Mouse (Mus musculus) cerebellum, adult (tissue): ENCODE results near the gene Tcte3.
"Not testable (repeated sequence)": the region's sequence is repeated elsewhere in the genome, so short reads cannot be mapped to it uniquely, and the experiment has no call there.

ENCODE experiments used
- ATAC-seq: cut with Nextera tagmentation; 2 replicates; pipeline ENCODE4 v1.9.2; 2017; ENCODE audit warnings: mild to moderate bottlenecking, moderate library complexity, mixed read lengths; ENCODE audit not compliant: insufficient number of reproducible peaks, low FRiP score, low TSS enrichment

Tcte3 gene

DNA sequence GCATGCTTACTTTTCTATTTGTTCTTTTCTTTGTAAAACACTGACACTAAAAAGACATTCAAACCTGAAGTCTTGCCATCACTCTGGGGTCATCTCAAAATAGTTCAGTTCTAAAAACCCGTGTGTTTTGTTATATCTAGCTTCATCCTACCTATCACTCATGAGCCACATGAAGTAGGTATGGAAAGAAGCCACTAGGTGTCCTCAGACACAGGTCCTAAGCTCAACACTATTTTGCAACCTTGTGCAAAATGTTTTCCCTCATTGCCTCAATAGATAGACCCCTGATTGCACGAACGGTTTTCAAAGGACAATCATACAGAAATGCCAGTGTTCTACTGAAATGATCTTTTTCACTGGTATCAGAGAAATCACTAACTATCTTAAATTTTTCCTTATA, 833 bp downstream of the Tcte3 start:
- 0 out of 2 replicates have a peak, but pooled peaks have one; percentile 49 for ATAC-seq

DNA sequence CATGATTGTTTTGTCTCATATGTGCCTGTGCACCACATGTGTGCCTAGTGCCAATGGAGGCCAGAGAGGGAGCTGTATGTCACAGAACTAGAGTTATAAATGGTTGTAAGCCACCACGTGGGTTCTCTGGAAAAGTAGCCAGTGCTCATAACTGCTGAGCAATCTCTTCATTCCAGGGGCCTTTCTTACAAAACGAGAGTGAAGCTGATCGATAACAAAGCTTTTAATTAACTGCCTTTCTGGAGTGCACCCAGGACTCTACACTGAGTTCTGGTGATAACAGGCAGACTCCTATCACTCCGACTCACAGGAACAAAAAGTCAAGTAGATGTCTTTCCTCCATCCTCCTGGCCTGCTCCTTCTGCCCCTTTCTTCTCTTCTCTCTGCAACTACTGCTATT, 9.9 kb downstream of the Tcte3 start:
- not testable (repeated sequence) for ATAC-seq

DNA sequence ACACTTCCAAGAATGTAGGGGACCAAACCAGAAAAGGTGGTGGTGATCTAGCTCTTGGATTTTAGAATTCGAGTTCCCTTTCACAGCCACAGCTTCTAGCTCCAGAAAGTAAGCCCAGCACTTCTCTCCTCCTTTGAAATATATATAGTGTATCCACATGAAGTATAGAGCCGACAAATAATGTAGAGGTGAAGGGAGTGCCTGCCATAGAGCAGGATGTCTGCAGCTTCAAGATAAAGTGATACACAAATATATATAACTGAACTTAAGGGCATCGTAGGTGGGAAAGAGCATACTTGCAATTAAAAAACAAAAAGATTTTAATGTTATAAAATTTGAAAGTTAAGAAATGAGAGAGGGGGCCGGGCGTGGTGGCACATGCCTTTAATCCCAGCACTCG, 15.8 kb downstream of the Tcte3 start:
- ATAC-seq, result not testable (repeated sequence)

DNA sequence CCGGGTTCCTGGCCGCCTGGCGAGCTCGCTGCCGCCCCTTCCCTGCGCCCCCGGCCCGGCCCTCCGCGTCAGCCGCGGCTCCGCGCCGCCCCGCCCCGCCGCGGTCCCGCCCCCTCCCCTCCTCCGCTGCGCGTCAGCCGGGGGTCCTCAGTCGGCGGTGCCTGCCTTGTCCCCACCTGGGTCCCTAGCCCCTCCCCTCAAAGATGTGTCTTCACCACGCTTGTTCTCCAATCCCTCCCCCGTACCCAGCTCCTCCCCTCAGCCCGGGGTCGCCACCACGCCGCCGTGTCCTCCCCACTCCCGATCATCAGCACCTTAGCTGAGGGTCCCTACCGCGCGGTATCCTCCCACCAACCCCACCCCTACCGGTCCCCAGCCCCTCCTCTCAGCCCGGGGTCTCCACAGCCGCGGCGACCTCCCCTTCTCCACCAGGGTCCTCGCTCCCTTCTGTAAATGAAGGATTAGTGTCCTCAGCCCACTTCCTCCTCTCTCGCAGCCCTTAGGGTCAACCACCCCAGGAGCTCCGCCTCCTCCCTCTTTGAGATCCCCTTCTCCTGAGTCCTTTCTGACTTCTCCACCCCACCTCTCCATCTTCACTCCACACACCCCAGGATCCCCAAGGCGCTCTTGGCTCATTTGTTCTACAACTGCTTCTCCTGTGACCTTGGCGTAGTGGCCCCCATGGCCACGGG, 16.6 kb downstream of the Tcte3 start:
- ATAC-seq, result peak; percentile 59

DNA sequence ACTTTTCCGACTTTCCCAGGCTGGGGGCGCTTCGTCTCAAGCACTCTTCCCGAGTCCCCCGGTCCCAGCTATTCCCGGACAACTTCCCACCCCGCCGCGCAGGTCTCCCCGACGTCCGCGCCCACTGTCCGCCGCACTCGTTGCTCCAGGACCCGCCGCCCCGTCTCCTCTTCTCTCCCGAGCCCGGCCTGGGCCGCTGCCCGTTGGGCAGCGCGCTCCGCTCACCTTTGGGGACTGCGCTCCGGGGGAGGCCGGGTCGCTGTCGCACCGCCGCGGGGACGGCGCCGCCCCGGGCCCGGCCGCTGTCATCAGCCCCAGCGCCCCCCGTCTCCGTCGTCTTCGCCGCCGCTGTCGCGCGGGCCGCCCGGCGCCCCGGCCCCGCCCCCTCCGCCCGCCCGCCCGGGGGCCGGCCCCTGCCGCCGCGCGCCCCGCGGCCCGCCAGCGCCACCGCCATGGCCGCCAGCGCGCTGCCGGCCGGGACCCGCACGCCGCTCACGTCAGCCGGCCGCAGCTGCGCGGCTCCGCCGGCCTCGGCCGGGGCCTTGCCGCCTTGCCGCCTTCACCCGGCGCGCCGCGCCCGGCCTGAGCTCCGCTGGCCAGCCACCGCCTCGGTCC, 17.3 kb downstream of the Tcte3 start:
- ATAC-seq, result peak; percentile 85

DNA sequence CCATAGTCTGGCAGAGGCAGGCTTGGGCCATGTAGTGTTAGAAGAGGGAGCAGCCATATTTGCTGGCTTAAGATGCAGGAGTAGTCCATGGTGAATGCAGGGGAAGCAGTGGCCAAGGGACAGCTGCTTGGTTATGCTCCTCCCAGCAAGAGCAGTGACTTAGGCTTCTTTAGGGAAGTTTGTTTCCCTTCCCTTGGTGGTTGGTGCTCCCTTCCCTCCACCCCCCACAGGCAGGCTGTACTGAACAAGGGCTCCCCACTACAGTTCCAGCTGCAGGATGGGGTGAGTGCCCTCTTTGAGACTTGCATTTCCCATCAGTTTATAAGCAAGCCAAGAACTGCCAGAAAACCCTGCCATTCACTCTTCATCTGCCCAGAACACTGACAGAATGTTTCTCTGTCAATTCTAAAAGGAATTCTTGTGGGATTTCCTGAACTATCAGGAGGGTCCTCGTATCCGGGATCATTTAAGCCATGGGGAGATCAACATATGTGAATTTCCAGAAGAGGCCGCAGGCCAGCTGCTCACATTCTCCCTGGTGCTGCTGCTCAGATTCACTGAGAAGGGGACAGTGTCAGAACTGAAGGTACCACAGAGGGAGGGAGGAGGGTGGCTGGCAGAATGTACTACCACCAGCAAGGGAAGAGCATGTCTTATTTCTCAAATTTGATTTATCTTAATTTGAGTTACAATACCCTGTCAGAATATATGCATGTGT, 19.6 kb downstream of the Tcte3 start:
- ATAC-seq, result not testable (repeated sequence)

DNA sequence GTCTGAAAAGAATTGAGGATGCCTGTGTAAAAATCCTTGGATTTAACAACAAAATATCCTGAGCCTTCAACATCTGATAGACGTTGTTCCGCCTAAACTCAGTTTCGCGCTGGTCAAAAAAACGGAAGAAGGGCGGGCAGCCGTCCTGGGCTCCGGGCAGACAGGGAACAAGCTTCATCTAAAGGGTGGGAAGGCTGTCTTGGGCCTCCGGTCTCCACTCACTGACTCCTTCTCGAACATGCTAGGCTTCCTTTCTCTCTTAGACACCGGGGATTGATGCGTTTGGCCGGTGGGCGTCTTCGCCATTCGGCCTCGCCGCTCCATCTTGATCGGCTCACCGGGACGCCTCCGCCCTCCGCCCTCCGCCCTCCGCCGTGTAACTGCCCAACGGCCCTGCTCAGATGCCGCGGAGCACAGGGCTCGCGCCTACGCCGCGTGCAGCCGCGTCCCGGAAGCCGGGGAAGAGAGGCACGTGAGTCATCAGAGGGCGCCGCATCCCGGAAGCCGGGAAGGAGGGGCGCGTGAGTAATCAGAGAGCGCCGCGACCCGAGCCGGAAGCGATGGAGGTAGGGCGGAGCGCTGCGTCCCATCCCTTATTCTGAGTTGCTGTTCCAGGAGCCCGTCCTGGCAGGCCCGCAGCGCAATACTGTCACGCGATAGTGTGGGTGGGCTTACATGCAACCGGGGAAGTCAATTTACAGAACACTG, 31.4 kb downstream of the Tcte3 start, which contains the start of gene Gm3435:
Gene Gm3435, plus strand, starts transcription at position 471 of the 708 bp plus-strand sequence.
- ATAC-seq, result peak; percentile 95

DNA sequence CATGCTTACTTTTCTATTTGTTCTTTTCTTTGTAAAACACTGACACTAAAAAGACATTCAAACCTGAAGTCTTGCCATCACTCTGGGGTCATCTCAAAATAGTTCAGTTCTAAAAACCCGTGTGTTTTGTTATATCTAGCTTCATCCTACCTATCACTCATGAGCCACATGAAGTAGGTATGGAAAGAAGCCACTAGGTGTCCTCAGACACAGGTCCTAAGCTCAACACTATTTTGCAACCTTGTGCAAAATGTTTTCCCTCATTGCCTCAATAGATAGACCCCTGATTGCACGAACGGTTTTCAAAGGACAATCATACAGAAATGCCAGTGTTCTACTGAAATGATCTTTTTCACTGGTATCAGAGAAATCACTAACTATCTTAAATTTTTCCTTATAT, 32.2 kb downstream of the Tcte3 start:
- ATAC-seq, result not testable (repeated sequence)

DNA sequence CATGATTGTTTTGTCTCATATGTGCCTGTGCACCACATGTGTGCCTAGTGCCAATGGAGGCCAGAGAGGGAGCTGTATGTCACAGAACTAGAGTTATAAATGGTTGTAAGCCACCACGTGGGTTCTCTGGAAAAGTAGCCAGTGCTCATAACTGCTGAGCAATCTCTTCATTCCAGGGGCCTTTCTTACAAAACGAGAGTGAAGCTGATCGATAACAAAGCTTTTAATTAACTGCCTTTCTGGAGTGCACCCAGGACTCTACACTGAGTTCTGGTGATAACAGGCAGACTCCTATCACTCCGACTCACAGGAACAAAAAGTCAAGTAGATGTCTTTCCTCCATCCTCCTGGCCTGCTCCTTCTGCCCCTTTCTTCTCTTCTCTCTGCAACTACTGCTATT, 41.2 kb downstream of the Tcte3 start:
- ATAC-seq, result not testable (repeated sequence)

DNA sequence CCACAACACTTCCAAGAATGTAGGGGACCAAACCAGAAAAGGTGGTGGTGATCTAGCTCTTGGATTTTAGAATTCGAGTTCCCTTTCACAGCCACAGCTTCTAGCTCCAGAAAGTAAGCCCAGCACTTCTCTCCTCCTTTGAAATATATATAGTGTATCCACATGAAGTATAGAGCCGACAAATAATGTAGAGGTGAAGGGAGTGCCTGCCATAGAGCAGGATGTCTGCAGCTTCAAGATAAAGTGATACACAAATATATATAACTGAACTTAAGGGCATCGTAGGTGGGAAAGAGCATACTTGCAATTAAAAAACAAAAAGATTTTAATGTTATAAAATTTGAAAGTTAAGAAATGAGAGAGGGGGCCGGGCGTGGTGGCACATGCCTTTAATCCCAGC, 47.1 kb downstream of the Tcte3 start:
- not testable (repeated sequence) for ATAC-seq

DNA sequence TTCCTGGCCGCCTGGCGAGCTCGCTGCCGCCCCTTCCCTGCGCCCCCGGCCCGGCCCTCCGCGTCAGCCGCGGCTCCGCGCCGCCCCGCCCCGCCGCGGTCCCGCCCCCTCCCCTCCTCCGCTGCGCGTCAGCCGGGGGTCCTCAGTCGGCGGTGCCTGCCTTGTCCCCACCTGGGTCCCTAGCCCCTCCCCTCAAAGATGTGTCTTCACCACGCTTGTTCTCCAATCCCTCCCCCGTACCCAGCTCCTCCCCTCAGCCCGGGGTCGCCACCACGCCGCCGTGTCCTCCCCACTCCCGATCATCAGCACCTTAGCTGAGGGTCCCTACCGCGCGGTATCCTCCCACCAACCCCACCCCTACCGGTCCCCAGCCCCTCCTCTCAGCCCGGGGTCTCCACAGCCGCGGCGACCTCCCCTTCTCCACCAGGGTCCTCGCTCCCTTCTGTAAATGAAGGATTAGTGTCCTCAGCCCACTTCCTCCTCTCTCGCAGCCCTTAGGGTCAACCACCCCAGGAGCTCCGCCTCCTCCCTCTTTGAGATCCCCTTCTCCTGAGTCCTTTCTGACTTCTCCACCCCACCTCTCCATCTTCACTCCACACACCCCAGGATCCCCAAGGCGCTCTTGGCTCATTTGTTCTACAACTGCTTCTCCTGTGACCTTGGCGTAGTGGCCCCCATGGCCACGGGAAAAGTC, 48.0 kb downstream of the Tcte3 start:
- ATAC-seq, result peak; percentile 38

DNA sequence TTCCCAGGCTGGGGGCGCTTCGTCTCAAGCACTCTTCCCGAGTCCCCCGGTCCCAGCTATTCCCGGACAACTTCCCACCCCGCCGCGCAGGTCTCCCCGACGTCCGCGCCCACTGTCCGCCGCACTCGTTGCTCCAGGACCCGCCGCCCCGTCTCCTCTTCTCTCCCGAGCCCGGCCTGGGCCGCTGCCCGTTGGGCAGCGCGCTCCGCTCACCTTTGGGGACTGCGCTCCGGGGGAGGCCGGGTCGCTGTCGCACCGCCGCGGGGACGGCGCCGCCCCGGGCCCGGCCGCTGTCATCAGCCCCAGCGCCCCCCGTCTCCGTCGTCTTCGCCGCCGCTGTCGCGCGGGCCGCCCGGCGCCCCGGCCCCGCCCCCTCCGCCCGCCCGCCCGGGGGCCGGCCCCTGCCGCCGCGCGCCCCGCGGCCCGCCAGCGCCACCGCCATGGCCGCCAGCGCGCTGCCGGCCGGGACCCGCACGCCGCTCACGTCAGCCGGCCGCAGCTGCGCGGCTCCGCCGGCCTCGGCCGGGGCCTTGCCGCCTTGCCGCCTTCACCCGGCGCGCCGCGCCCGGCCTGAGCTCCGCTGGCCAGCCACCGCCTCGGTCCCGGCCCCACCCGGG, 48.7 kb downstream of the Tcte3 start:
- ATAC-seq, result peak; percentile 81

DNA sequence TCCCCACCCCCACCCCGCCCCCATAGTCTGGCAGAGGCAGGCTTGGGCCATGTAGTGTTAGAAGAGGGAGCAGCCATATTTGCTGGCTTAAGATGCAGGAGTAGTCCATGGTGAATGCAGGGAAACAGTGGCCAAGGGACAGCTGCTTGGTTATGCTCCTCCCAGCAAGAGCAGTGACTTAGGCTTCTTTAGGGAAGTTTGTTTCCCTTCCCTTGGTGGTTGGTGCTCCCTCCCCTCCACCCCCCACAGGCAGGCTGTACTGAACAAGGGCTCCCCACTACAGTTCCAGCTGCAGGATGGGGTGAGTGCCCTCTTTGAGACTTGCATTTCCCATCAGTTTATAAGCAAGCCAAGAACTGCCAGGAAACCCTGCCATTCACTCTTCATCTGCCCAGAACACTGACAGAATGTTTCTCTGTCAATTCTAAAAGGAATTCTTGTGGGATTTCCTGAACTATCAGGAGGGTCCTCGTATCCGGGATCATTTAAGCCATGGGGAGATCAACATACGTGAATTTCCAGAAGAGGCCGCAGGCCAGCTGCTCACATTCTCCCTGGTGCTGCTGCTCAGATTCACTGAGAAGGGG, 51.1 kb downstream of the Tcte3 start:
- not testable (repeated sequence) for ATAC-seq

DNA sequence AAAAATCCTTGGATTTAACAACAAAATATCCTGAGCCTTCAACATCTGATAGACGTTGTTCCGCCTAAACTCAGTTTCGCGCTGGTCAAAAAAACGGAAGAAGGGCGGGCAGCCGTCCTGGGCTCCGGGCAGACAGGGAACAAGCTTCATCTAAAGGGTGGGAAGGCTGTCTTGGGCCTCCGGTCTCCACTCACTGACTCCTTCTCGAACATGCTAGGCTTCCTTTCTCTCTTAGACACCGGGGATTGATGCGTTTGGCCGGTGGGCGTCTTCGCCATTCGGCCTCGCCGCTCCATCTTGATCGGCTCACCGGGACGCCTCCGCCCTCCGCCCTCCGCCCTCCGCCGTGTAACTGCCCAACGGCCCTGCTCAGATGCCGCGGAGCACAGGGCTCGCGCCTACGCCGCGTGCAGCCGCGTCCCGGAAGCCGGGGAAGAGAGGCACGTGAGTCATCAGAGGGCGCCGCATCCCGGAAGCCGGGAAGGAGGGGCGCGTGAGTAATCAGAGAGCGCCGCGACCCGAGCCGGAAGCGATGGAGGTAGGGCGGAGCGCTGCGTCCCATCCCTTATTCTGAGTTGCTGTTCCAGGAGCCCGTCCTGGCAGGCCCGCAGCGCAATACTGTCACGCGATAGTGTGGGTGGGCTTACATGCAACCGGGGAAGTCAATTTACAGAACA, 62.8 kb downstream of the Tcte3 start, which contains the start of the genes 9030025P20Rik and Gm3417:
Gene 9030025P20Rik, plus strand, starts transcription at position 107 of the 677 bp plus-strand sequence.
Gene Gm3417, minus strand, starts transcription at position 429 of the 677 bp plus-strand sequence.
- ATAC-seq, result peak; percentile 95

DNA sequence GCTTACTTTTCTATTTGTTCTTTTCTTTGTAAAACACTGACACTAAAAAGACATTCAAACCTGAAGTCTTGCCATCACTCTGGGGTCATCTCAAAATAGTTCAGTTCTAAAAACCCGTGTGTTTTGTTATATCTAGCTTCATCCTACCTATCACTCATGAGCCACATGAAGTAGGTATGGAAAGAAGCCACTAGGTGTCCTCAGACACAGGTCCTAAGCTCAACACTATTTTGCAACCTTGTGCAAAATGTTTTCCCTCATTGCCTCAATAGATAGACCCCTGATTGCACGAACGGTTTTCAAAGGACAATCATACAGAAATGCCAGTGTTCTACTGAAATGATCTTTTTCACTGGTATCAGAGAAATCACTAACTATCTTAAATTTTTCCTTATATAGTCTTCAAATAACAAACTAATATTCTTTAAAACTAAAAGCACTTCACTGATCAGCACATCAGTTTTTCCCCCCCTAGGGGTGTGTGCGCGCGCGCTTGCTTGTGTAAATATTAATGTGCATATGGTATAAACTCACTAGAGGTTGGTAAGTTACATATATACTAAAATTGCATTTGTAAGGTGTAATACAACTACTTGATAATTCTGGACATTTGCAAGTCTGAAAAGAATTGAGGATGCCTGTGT, 63.4 kb downstream of the Tcte3 start:
- ATAC-seq, result peak; percentile 58; the same call in 1 of the 2 replicates
